Mouse (Mus musculus): ENCODE measurements at regions not wholly inside any gene's neighbourhood (a gene's known extent, or its start where the extent isn't known, plus 50 kb on each side); places are given as distances from the start of the nearest gene placed in this dataset.

DNA sequence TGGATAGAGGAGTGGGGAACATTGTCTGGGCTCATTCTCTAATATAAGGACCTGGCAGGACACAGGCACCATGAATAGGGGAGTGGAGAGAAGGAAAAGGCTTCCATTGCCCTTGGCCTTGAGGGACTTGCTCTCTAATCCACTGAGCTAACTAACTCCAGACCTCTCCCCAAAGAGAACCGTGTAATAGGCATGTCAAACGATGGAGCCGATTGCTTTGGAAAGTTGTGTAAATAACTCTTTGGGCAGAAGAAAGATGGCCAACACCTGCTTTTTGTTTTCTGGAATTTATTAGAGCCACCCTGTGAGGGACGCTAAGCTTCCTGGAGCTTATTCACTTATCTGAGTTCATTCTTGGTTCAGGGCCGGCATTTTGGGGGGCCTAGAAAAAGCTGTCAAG lies 180.9 kb upstream of the Fggy start:
- Histone ChIP-seq H3K27me3 (ENCODE audit: insufficient read depth, low read length) (no peaks in the 10 kb centered on the region), H3K36me3 (replicated peaks) (no peaks in the 10 kb centered on the region), H3K9me3 (replicated peaks) (no peaks in the 10 kb centered on the region), H3K4me3 (ENCODE audit: low read depth, low read length) (no peak overlapping the region), H3K4me1 (ENCODE audit: insufficient read depth, low read depth, low read length) (no peaks in the 10 kb centered on the region)
- no peak for DNase-seq (ENCODE audit: low spot score)
- no peak for ATAC-seq (ENCODE audit: extremely low read depth, insufficient number of reproducible peaks, low FRiP score, poor library complexity, severe bottlenecking)
- TF ChIP-seq POLR2AphosphoS5 (IDR thresholded peaks at IDR 0.05; ENCODE audit: insufficient replicate concordance, low read depth, low read length) (no peak), CTCF (IDR thresholded peaks at IDR 0.05; ENCODE audit: low read depth, low read length) (no peak), GATA1 (IDR thresholded peaks at IDR 0.05; ENCODE audit: borderline replicate concordance, low read length) (no peak), GATA2 (IDR thresholded peaks at IDR 0.05; ENCODE audit: borderline replicate concordance, low read depth, low read length) (no peak), TAL1 (conservative IDR thresholded peaks at IDR 0.05; ENCODE audit: low read depth, low read length) (no peak)

DNA sequence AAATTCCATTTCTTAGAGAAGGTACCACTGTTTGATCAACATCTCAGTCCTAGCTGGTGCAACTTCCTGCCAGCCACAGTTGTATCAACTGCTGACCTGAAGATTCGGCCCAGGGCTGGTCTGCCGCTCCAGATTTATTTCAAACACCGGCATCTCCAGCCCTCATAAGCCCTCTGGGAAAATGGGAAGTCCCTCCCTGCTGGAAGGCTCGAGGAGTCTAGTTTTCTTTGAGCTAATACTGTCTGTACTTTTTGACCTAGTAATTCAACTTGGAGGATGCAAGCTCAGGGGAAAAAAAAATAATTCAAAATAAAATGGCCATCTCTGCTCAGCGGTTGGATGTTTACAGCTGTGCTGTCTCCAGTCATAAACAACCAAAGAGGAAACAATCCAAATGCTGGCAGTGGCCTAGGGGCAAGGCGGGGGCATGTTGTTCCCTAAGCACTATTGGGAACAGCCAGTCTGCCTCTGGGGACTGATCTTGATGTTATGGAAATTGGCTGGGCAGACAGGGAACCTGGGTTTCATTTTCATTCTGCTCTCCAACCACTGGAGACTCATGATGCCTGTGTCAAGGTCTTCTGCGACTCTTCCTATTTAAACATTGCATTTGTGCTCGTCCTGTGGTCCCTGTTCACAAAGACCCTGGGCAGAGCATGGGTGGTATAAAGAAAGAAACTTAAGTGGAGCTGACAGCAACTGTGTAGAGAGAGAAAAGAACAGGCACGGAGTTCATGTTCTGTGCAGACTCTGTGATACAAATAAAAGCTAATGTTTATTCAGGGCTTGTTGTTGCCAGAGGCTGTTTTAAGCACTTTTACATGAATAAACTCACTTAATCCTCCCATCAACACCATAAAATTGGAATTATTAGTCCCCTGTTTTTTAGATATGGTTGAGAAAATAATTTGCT lies 179.8 kb upstream of the Fggy start:
- H3K36me3 ChIP-seq (replicated peaks) = no peaks in the 10 kb centered on the region
- no peaks in the 10 kb centered on the region for H3K9me3 ChIP-seq (replicated peaks)
- no peaks in the 10 kb centered on the region for H3K4me1 ChIP-seq (ENCODE audit: insufficient read depth, low read depth, low read length)
- DNase-seq (ENCODE audit: low spot score) = no peak
- TF ChIP-seq GATA2 (IDR thresholded peaks at IDR 0.05; ENCODE audit: borderline replicate concordance, low read depth, low read length) (no peak), GATA1 (IDR thresholded peaks at IDR 0.05; ENCODE audit: borderline replicate concordance, low read length) (no peak), CTCF (IDR thresholded peaks at IDR 0.05; ENCODE audit: low read depth, low read length) (no peak), POLR2AphosphoS5 (IDR thresholded peaks at IDR 0.05; ENCODE audit: insufficient replicate concordance, low read depth, low read length) (no peak), TAL1 (conservative IDR thresholded peaks at IDR 0.05; ENCODE audit: low read depth, low read length) (no peak)
- no peak for ATAC-seq (ENCODE audit: extremely low read depth, insufficient number of reproducible peaks, low FRiP score, poor library complexity, severe bottlenecking)
- H3K4me3 ChIP-seq (ENCODE audit: low read depth, low read length) = no peak overlapping the region
- H3K27me3 ChIP-seq (ENCODE audit: insufficient read depth, low read length) = no peaks in the 10 kb centered on the region

DNA sequence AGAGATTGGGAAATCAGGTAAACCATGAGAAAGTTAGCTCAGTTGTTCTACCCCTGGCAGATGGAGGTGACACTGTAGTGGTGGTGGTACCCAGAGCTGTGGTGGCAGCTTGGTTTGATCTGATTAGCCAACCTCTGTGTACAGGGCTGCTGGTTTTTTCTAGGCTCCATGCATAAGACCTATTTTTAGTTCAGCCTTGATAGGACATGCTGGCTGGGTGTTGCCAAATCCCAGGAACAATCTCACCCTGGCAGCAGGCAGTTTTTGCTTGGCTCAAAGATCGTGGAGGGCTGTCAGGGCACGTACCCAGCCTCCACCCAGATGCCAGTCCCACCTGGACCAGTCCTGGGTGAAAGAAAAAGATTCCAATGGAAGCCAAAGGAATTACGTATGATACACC lies 178.7 kb upstream of the Fggy start:
- DNase-seq (ENCODE audit: low spot score) (no peak), ATAC-seq (ENCODE audit: extremely low read depth, insufficient number of reproducible peaks, low FRiP score, poor library complexity, severe bottlenecking) (no peak)
- no peaks in the 10 kb centered on the region for H3K9me3 ChIP-seq (replicated peaks)
- no peak overlapping the region for H3K4me3 ChIP-seq (ENCODE audit: low read depth, low read length)
- no peaks in the 10 kb centered on the region for H3K36me3 ChIP-seq (replicated peaks)
- H3K4me1 ChIP-seq (ENCODE audit: insufficient read depth, low read depth, low read length) = no peaks in the 10 kb centered on the region
- no peaks in the 10 kb centered on the region for H3K27me3 ChIP-seq (ENCODE audit: insufficient read depth, low read length)
- no peak for TF ChIP-seq POLR2AphosphoS5 (IDR thresholded peaks at IDR 0.05; ENCODE audit: insufficient replicate concordance, low read depth, low read length)
- no peak for TF ChIP-seq GATA2 (IDR thresholded peaks at IDR 0.05; ENCODE audit: borderline replicate concordance, low read depth, low read length)
- TF ChIP-seq CTCF (IDR thresholded peaks at IDR 0.05; ENCODE audit: low read depth, low read length) = no peak
- TF ChIP-seq TAL1 (conservative IDR thresholded peaks at IDR 0.05; ENCODE audit: low read depth, low read length) = no peak
- no peak for TF ChIP-seq GATA1 (IDR thresholded peaks at IDR 0.05; ENCODE audit: borderline replicate concordance, low read length)

DNA sequence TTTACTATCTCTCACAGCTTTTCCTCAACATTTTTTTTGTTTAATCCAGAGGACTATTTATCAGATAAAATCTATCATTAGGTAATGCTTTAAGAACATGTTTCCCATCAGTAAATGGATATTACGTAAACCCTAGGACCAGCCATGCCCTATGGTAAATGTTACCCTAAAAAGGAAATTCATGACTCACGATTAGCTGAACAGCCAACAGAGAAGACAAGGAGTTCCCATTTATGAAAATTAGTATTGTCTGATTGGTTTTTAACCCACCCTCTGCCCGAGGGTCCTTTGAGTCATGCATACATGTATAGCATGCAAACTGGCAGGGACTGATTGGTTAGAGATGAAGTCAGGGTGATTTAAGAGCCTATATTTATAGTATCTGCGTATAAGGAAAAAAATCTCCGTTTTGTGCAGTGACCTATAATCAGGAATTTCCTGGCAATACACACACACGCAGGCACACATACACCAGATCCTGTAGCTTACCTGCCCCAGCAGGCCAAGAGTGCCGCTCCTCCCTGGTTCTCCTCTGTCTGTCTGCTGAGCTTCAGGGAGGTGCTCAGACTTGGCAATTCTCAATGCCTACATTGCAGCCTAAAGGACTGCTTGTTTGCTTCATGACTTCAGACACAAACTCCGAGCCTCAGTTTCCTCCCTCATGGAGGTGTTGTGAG lies 174.0 kb upstream of the Fggy start:
- ATAC-seq (ENCODE audit: extremely low read depth, insufficient number of reproducible peaks, low FRiP score, poor library complexity, severe bottlenecking) (no peak), DNase-seq (ENCODE audit: low spot score) (no peak)
- H3K4me3 ChIP-seq (ENCODE audit: low read depth, low read length) = no peak overlapping the region
- H3K4me1 ChIP-seq (ENCODE audit: insufficient read depth, low read depth, low read length) = no peaks in the 10 kb centered on the region
- H3K36me3 ChIP-seq (replicated peaks) = no peaks in the 10 kb centered on the region
- no peaks in the 10 kb centered on the region for H3K9me3 ChIP-seq (replicated peaks)
- no peaks in the 10 kb centered on the region for H3K27me3 ChIP-seq (ENCODE audit: insufficient read depth, low read length)
- no peak for TF ChIP-seq TAL1 (conservative IDR thresholded peaks at IDR 0.05; ENCODE audit: low read depth, low read length)

DNA sequence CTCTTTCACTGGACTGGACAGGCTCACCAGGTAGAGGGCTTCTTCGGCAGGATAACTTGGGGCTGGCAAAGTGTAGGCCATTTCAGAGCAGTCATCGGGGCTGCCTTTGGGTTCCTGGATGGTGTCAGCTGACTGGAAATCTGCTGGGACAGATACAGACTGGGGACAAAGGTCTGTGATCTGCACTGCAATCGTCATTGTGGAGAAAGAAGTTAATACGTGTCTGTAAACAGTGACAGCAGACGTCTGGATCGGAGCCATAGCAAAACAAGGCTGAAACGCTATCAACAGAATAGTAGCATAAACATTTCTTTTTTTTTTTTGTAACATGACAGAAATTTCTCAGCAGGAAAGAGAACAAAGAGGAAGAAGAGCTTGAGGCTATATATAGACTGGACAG lies 171.8 kb upstream of the Fggy start:
- Histone ChIP-seq H3K4me3 (ENCODE audit: low read depth, low read length) (no peak overlapping the region), H3K4me1 (ENCODE audit: insufficient read depth, low read depth, low read length) (no peaks in the 10 kb centered on the region), H3K36me3 (replicated peaks) (no peaks in the 10 kb centered on the region), H3K27me3 (ENCODE audit: insufficient read depth, low read length) (no peaks in the 10 kb centered on the region), H3K9me3 (replicated peaks) (no peaks in the 10 kb centered on the region)
- no peak for ATAC-seq (ENCODE audit: extremely low read depth, insufficient number of reproducible peaks, low FRiP score, poor library complexity, severe bottlenecking)
- DNase-seq (ENCODE audit: low spot score) = no peak
- TF ChIP-seq POLR2AphosphoS5 (IDR thresholded peaks at IDR 0.05; ENCODE audit: insufficient replicate concordance, low read depth, low read length) = no peak
- TF ChIP-seq GATA2 (IDR thresholded peaks at IDR 0.05; ENCODE audit: borderline replicate concordance, low read depth, low read length) = no peak
- TF ChIP-seq GATA1 (IDR thresholded peaks at IDR 0.05; ENCODE audit: borderline replicate concordance, low read length) = no peak
- no peak for TF ChIP-seq CTCF (IDR thresholded peaks at IDR 0.05; ENCODE audit: low read depth, low read length)
- no peak for TF ChIP-seq TAL1 (conservative IDR thresholded peaks at IDR 0.05; ENCODE audit: low read depth, low read length)

DNA sequence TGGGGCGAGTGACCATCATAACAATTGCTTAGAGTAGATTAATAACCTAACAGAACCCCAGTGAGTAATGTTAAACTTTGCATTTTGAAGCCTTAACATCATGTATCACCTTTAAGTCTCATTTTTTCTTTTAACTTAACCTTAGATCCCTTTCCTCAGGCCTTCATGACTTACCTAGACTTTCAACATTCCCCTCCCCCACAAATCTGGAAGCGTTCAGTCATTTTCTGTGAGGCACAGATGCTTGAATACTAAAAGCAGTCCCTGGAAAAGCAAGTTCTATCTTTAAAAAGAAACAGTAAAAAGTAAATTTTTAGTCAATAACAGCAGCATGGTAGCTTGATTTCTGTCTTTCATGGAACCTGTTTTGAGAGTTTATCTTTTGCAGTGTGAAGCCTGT lies 171.3 kb upstream of the Fggy start:
- no peak for ATAC-seq (ENCODE audit: extremely low read depth, insufficient number of reproducible peaks, low FRiP score, poor library complexity, severe bottlenecking)

More for the DNA sequence above, 171.3 kb upstream of the Fggy start:
- no peak for DNase-seq (ENCODE audit: low spot score)
- no peak for TF ChIP-seq TAL1 (conservative IDR thresholded peaks at IDR 0.05; ENCODE audit: low read depth, low read length)
- no peak for TF ChIP-seq GATA1 (IDR thresholded peaks at IDR 0.05; ENCODE audit: borderline replicate concordance, low read length)
- no peak for TF ChIP-seq CTCF (IDR thresholded peaks at IDR 0.05; ENCODE audit: low read depth, low read length)
- TF ChIP-seq POLR2AphosphoS5 (IDR thresholded peaks at IDR 0.05; ENCODE audit: insufficient replicate concordance, low read depth, low read length) = no peak
- no peak for TF ChIP-seq GATA2 (IDR thresholded peaks at IDR 0.05; ENCODE audit: borderline replicate concordance, low read depth, low read length)
- Histone ChIP-seq H3K4me1 (ENCODE audit: insufficient read depth, low read depth, low read length) (no peaks in the 10 kb centered on the region), H3K9me3 (replicated peaks) (no peaks in the 10 kb centered on the region), H3K36me3 (replicated peaks) (no peaks in the 10 kb centered on the region), H3K4me3 (ENCODE audit: low read depth, low read length) (no peak overlapping the region), H3K27me3 (ENCODE audit: insufficient read depth, low read length) (no peaks in the 10 kb centered on the region)

Measured in G1E (cell line).